Mouse (Mus musculus) retina, postnatal 1 day (tissue): Measurements from ENCODE around the gene Fn1.
A peak's percentile ranks its signal among the peaks of the same experiment; 100 is the strongest.

Source experiments
- DNase-seq: peaks from one replicate; pipeline ENCODE4 v3.0.0-alpha.2; 2012

Fn1 gene

GRCm38 (mm10) chr1:71648166-71648565 lies 4.8 kb downstream of the Fn1 start:
- DNase-seq = no peak

- no peak for DNase-seq
Measured at GRCm38 (mm10) chr1:71646774-71647173, 6.2 kb downstream of the Fn1 start.

DNA sequence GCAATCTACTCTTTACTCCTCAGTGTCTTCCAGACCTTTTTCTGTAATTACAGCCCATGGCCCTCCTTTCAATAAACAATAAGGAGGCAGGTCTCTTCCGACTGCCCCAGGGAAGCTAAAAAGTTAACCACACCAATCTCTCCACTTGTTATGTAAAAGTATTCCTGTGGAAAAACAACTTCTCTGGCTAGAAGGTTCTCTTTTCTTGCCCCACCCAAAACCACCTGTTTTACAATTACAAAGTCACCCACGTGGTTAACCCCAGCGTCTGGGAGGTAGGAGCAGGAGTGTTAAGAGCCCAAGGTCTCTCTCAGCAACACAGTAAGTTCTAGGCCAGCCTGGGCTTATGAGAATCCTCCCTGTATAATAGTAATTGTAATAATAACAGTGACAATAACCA lies 7.0 kb downstream of the Fn1 start:
- no peak for DNase-seq

GRCm38 (mm10) chr1:71645466-71645865 lies 7.5 kb downstream of the Fn1 start:
- DNase-seq = no peak

- no peak for DNase-seq
Measured at GRCm38 (mm10) chr1:71642794-71643193, 10.2 kb downstream of the Fn1 start.

GRCm38 (mm10) chr1:71641206-71641605 lies 11.8 kb downstream of the Fn1 start:
- DNase-seq = no peak

DNA sequence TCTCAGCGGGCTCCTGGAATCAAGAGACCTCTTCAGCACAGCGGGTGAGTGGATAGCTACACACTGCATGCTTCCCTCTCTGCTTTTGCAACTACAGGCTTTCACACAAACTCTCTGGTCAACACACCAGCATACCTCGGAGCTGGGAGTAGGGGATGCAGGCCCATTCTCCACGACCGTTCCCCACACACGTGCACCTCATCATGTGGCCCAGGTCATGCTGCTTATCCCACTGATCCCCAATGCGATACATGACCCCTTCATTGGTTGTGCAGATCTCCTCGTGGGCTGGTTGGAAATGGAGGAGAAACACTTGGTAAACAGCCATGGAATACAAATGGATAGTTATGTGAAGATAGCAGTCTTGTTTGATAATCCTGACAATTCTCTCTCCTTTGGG lies 12.8 kb downstream of the Fn1 start:
- DNase-seq = no peak

- no peak for DNase-seq
Measured at GRCm38 (mm10) chr1:71636665-71637064, 16.3 kb downstream of the Fn1 start.

DNA sequence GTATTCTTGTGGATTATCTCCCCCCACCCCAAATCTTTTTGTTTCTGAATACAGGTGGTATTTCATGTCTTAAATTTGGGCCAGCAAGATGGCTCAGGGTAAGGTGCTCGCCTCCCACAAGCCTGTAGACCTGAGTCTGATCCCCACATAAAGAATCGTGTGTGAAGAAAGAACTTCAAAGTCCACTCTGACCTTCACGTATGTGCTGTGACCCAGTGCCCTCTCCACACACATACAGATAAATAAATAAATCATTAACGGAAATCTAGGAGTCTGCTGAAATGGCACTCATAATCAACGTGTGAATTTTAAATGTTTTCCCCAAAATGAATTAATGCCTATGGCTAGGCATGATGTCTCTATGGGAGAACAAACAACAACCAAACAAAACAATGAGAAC lies 16.9 kb downstream of the Fn1 start:
- DNase-seq = no peak

- DNase-seq = no peak
Measured at GRCm38 (mm10) chr1:71635101-71636014, 17.6 kb downstream of the Fn1 start.

GRCm38 (mm10) chr1:71634471-71634981 lies 18.5 kb downstream of the Fn1 start:
- no peak for DNase-seq

GRCm38 (mm10) chr1:71632387-71632786 lies 20.6 kb downstream of the Fn1 start:
- no peak for DNase-seq

DNA sequence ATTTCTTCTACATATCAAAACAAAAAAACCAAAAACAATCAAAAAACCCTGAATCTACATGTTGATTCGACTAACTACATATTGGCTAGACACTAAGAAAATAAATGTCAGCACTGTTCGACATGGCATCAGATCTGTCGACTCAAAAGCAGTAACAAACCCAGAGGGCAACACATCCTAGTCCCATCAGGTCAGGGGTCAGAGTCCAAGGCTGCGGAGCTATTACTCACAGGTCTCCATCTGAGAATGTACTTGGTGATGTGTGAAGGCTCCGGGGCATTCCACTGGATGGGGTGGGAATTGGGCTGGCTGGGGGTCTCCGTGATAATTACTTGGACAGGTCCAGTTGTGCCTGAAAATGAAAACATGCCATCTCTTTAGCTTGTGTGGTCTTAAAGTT lies 21.2 kb downstream of the Fn1 start:
- no peak for DNase-seq

DNA sequence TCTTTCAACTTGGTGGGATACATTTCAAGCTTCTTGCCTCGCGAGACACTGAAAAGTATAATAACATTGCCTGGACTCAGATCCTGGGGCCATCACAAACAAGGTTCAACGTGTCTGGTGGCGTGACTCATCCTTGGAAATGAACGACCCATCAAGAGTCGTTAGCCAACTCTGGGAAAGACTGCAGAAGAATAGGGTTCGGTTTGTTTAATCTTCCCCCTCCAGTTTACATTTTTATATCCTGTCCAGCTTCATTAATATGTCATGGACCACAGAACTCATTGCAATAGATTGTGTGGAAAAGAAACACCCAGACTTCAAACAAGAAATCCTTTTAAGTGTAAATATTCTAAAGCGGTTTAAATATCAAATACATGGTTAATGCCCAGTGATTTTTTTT lies 22.8 kb downstream of the Fn1 start:
- DNase-seq = no peak

GRCm38 (mm10) chr1:71623625-71624024 lies 29.4 kb downstream of the Fn1 start:
- DNase-seq = no peak

- DNase-seq = no peak
Measured at GRCm38 (mm10) chr1:71621526-71621925, 31.5 kb downstream of the Fn1 start.

GRCm38 (mm10) chr1:71614545-71615246 lies 38.3 kb downstream of the Fn1 start:
- peak; percentile 47 for DNase-seq

DNA sequence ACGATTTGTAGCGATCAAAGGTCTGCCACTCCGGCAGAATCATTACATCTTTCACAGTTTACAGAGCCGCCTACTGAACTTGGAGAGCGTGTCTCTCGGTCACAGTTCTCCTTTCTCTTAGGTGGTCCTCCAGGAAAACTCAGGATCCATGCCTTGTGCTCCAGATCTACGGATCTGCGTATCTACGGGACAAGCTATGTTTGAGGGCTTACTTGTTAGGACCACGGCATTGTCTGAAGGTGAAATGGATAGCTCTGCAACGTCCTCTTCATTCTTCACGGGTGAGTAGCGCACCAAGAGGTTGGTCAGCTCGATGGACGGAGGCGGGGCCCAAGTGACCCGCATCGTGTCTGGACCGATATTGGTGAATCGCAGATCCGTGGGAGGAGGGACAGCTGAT lies 40.7 kb downstream of the Fn1 start:
- DNase-seq = no peak

DNA sequence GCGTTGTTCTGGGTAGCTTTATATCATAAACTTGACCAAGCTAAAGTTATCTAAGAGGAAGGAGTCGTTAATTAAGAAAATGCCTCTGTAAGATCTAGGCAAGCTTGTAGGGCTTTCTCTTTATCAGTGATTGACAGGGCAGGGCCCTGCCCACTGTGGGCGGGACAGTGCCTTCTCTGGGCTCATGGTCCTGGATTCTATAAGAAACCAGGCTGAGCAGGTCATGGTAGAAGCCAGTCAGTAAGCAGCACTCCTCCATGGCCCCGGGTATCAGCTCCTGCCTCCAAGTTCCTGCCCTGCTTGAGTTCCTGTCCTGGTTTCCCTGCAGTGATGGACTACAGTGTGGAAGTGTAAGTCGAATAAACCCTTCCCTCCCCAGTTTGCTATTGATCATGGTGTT lies 43.1 kb downstream of the Fn1 start:
- DNase-seq = no peak

- DNase-seq = no peak
Measured at GRCm38 (mm10) chr1:71609057-71609775, 43.8 kb downstream of the Fn1 start.

DNA sequence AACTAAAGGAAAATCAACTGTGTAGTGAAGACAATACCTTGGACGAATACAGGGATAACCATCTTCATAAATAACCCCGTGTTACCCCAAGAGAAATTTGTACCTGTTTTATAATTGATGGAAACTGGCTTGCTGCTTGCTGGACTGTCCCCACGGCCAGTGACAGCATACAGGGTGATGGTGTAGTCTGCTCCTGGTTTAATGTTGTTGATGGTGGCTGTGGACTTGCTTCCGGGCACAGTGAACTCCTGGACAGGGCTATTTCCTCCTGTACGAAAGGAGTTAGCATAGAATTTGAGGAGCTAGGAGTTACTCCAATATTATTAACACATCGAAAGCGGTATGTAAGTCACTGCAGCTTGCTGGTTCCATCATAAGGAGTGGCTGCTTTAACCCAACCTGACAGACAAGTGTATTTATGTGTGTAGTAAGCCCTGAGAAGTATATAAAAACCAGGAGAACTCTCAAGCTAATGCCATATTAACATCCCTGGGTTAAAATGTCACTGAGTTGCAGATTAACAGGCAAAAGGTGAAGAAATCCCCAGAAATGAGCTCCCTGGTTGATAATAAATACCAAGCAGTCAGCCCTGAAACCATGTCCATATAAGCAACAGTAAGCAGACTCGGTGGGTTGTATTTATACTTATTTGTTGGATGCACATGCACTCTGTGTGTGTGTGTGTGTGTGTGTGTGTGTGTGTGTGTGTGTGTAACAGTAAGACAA lies 46.2 kb downstream of the Fn1 start:
- DNase-seq = no peak

DNA sequence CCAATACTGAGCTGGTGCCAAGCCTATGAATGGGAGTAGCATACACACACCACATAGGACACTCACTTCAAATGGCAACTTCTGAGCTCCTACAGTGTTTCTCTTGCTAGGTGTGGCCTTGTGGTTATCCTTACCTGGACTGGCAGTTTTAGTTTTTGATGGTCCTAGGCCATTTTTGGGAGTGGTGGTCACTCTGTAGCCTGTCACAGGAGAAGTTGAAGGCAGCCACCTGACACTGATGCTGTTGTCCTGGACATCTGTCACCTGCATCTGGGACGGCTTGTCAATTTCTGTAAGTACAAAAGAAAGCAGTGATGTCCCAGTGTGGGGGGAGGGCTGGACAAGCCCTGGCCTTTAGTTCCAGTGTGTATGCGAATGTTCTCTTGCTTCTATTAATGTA lies 47.2 kb downstream of the Fn1 start:
- DNase-seq = no peak

- no peak for DNase-seq
Measured at GRCm38 (mm10) chr1:71595365-71595764, 57.6 kb downstream of the Fn1 start.
